Mouse (Mus musculus) spleen, adult 2 months (tissue): ENCODE results near the gene Med11.

ENCODE experiments used
- CTCF ChIP-seq: fragments of 200-500 bp; IDR thresholded peaks from 2 replicates; pipeline ENCODE4 v1.5.1; 2011; ENCODE audit warnings: mild to moderate bottlenecking, inconsistent platforms; ENCODE audit not compliant: insufficient read depth, insufficient read length, insufficient replicate concordance; ENCODE audit errors: extremely low read depth
- POLR2A ChIP-seq: fragments of 200-500 bp; IDR thresholded peaks from 2 replicates; pipeline ENCODE4 v1.6.1; 2011; ENCODE audit warnings: low read depth, low read length, inconsistent platforms

DNA sequence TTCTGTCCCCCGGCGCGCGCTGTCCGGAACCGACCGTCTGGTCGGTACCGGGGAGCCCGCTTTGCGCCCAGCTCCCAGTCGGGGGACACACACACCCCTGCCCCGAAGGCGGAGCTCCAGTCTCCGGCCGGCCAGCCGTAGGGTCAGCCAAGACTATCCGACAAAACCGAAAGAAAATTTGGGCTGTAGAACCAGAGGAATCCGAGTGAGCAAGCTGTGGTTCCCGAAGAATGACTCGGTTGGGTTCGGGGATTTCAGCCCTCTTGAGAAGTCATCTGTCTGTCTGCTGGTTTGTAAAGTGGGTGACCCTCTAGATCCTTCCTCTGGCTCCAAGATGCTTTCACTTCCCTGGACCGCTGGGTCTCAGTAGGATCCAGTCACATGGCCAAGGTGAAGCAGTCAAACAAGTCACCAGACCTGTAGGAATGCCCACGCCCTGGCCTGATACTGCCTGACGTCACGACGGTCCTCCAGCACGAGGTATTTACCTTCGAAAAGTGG is 7.9 kb downstream of the Med11 start, which contains the start of gene Cxcl16:
- TF ChIP-seq POLR2A = no peak
- no peak for TF ChIP-seq CTCF
